Mouse (Mus musculus): ENCODE measurements around the gene Slc43a3. TPM values are rescaled to one million over a fixed set of nuclear protein-coding genes. Genes with fewer than 3 reads are reported as not detected.

Gene Slc43a3
- total RNA-seq, 1 experiment from 2014 or later, result 58.4 TPM

- no peak for ATAC-seq (replicated peaks in 1 of 2; ENCODE audit: insufficient read depth in 1 of 2, low FRiP score in 2 of 2, low TSS enrichment in 1 of 2, low read depth in 1 of 2, poor library complexity in 2 of 2, severe bottlenecking in 2 of 2)
Observed at GRCm38 (mm10) chr2:84933992-84934648, 2.3 kb upstream of the Slc43a3 start.

GRCm38 (mm10) chr2:84934649-84935007, 1.8 kb upstream of the Slc43a3 start:
- no peak for ATAC-seq (replicated peaks in 1 of 2; ENCODE audit: insufficient read depth in 1 of 2, low FRiP score in 2 of 2, low TSS enrichment in 1 of 2, low read depth in 1 of 2, poor library complexity in 2 of 2, severe bottlenecking in 2 of 2)

- ATAC-seq (replicated peaks in 1 of 2; ENCODE audit: insufficient read depth in 1 of 2, low FRiP score in 2 of 2, low TSS enrichment in 1 of 2, low read depth in 1 of 2, poor library complexity in 2 of 2, severe bottlenecking in 2 of 2), result no peak
Observed at GRCm38 (mm10) chr2:84935065-84935464, 1.3 kb upstream of the Slc43a3 start.

DNA sequence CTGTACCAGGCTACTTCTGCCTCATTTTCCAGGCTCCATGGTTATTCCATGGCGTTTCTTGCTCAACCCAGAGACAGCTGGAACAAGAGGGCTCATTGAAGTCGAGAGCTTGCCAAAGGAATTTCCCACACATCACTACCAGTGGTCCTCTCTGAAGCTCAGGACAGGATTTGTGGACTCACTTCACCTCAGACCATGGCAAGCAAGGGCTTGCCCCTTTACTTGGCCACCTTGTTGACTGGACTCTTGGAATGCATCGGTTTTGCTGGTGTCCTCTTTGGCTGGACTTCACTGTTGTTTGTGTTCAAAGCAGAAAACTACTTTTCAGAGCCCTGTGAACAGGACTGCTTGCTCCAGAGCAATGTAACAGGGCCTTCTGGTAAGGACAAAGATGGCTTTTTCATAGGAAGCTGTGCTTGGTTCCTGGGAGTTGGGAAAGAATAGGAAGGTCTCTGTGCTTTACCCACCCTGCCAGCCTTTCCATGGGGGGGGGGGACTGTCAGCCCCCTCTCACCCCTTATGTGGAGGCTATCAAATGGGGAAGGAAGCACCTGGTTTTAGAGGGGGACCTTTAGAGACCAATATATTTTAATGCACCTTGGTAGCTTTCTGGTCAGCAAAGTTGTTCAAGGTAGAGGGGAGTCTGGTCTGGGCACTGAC, 1.2 kb downstream of the Slc43a3 start:
- ATAC-seq (replicated peaks in 1 of 2; ENCODE audit: insufficient read depth in 1 of 2, low FRiP score in 2 of 2, low TSS enrichment in 1 of 2, low read depth in 1 of 2, poor library complexity in 2 of 2, severe bottlenecking in 2 of 2), result no peak

GRCm38 (mm10) chr2:84938249-84938946, 2.0 kb downstream of the Slc43a3 start:
- ATAC-seq (replicated peaks in 1 of 2; ENCODE audit: insufficient read depth in 1 of 2, low FRiP score in 2 of 2, low TSS enrichment in 1 of 2, low read depth in 1 of 2, poor library complexity in 2 of 2, severe bottlenecking in 2 of 2), result peak; percentile 35 to 57

GRCm38 (mm10) chr2:84939306-84939705, 2.9 kb downstream of the Slc43a3 start:
- no peak for ATAC-seq (replicated peaks in 1 of 2; ENCODE audit: insufficient read depth in 1 of 2, low FRiP score in 2 of 2, low TSS enrichment in 1 of 2, low read depth in 1 of 2, poor library complexity in 2 of 2, severe bottlenecking in 2 of 2)

- ATAC-seq (replicated peaks in 1 of 2; ENCODE audit: insufficient read depth in 1 of 2, low FRiP score in 2 of 2, low TSS enrichment in 1 of 2, low read depth in 1 of 2, poor library complexity in 2 of 2, severe bottlenecking in 2 of 2), result no peak
Observed at GRCm38 (mm10) chr2:84939711-84940110, 3.3 kb downstream of the Slc43a3 start.

GRCm38 (mm10) chr2:84941332-84941731, 5.0 kb downstream of the Slc43a3 start:
- ATAC-seq (replicated peaks in 1 of 2; ENCODE audit: insufficient read depth in 1 of 2, low FRiP score in 2 of 2, low TSS enrichment in 1 of 2, low read depth in 1 of 2, poor library complexity in 2 of 2, severe bottlenecking in 2 of 2), result no peak

GRCm38 (mm10) chr2:84941795-84942194, 5.4 kb downstream of the Slc43a3 start:
- no peak for ATAC-seq (replicated peaks in 1 of 2; ENCODE audit: insufficient read depth in 1 of 2, low FRiP score in 2 of 2, low TSS enrichment in 1 of 2, low read depth in 1 of 2, poor library complexity in 2 of 2, severe bottlenecking in 2 of 2)

DNA sequence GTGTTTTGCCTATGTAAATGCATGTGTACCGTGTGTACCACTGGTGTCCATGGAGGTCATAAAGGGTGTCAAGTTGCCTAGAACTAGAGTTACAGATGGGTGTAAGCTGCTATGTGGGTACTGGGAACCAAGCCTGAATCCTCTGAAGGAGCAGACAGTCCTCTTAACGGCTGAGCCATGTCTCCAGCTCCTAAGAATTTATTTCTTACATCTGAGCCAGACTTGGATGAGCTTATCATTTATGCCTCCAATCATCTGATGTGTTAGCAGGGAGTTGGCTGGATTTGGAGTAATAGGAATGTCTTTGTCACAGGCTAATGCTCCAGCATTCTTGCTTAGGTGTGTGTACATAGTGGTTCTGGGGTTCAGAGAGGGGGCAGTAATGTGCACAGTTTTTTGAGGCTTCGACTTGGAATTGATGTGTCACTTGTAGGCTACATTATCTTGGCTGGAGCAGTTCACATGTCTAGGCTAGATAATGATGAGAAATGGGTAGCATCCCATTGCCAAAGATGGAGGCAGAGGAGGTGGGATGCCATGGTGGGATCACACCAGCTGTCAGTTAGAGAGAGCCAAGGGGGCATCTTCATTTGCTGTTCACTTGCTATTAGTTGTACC, 10.9 kb downstream of the Slc43a3 start:
- no peak for ATAC-seq (replicated peaks in 1 of 2; ENCODE audit: insufficient read depth in 1 of 2, low FRiP score in 2 of 2, low TSS enrichment in 1 of 2, low read depth in 1 of 2, poor library complexity in 2 of 2, severe bottlenecking in 2 of 2)

DNA sequence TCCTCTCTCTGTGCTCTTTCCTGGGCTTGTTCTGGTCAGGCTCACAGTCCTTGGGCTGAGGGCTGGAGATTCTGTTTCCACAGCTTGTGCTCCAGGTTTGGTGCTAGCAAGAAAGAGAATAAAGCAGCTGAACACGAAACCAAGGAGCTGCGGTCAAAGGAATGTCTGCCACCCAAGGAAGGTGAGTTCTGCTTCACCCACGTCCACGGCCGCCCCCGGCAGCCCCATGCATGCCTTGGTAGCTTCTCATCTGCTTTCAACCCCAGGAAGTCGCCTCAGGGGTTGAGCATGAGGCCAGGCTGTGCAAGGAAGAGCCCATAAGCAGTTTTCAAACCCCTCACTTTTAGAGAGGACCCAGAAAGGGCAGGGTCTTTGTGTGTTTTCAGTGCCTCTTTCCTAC, 11.9 kb downstream of the Slc43a3 start:
- ATAC-seq (replicated peaks in 1 of 2; ENCODE audit: insufficient read depth in 1 of 2, low FRiP score in 2 of 2, low TSS enrichment in 1 of 2, low read depth in 1 of 2, poor library complexity in 2 of 2, severe bottlenecking in 2 of 2), result no peak

- ATAC-seq (replicated peaks in 1 of 2; ENCODE audit: insufficient read depth in 1 of 2, low FRiP score in 2 of 2, low TSS enrichment in 1 of 2, low read depth in 1 of 2, poor library complexity in 2 of 2, severe bottlenecking in 2 of 2), result no peak
Observed at GRCm38 (mm10) chr2:84948721-84949120, 12.3 kb downstream of the Slc43a3 start.

DNA sequence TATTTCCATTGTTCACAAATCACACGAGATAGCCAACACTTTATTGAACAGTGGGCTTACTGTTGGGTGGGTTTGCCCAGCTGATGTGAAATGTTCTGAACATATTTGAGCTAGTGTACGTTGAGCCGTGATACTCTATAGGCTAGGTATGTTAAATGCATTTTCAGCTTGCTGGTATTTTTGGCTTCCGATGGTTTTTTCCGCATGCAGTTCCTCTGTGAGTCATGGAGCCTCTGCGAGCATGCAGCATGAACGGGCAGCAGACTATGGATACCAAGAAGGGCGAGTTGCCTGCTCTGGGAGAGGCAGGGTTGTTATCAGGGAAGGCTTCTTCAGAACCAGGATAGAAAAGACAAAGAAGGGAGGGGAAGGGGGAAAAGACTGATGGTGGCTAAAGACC, 14.6 kb downstream of the Slc43a3 start:
- ATAC-seq (replicated peaks in 1 of 2; ENCODE audit: insufficient read depth in 1 of 2, low FRiP score in 2 of 2, low TSS enrichment in 1 of 2, low read depth in 1 of 2, poor library complexity in 2 of 2, severe bottlenecking in 2 of 2), result no peak

DNA sequence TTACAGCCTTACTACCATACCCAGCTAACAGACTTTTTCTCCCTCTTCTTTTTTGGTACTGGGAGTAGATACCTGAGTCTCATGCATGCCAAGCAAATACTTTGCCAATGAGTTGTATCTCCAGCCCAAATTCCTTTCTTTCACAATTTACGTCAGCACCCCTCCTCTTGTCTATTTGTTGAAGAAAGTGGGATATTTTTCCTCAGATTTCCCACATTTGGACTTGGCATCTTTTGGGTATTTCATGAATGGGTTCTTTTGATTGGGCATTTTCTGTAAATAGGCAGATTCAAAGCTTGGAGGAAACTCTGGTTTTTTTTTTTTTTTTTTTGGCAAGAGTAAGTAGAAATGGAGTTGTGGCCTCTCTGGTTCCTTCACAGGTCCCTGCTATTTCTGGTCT, 15.9 kb downstream of the Slc43a3 start:
- no peak for ATAC-seq (replicated peaks in 1 of 2; ENCODE audit: insufficient read depth in 1 of 2, low FRiP score in 2 of 2, low TSS enrichment in 1 of 2, low read depth in 1 of 2, poor library complexity in 2 of 2, severe bottlenecking in 2 of 2)

- no peak for ATAC-seq (replicated peaks in 1 of 2; ENCODE audit: insufficient read depth in 1 of 2, low FRiP score in 2 of 2, low TSS enrichment in 1 of 2, low read depth in 1 of 2, poor library complexity in 2 of 2, severe bottlenecking in 2 of 2)
Observed at GRCm38 (mm10) chr2:84952693-84953092, 16.3 kb downstream of the Slc43a3 start.

DNA sequence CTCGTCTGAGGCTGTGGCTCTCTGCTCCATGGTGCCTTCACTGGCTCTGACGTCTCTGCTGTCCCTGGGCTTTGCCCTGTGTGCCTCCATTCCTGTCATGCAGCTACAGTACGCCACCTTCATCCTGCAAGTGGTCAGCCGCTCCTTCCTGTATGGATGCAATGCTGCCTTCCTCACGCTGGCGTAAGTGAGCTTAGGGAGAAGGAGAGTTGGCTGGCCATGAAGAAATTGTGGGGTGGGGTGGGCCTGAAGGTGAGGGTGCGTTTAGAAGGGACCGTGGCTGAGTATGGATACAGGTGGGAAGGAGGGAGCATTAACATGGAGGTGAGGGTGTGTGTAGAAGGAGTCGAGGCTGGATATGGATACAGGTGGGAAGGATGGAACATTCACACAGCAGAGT, 19.1 kb downstream of the Slc43a3 start:
- no peak for ATAC-seq (replicated peaks in 1 of 2; ENCODE audit: insufficient read depth in 1 of 2, low FRiP score in 2 of 2, low TSS enrichment in 1 of 2, low read depth in 1 of 2, poor library complexity in 2 of 2, severe bottlenecking in 2 of 2)

DNA sequence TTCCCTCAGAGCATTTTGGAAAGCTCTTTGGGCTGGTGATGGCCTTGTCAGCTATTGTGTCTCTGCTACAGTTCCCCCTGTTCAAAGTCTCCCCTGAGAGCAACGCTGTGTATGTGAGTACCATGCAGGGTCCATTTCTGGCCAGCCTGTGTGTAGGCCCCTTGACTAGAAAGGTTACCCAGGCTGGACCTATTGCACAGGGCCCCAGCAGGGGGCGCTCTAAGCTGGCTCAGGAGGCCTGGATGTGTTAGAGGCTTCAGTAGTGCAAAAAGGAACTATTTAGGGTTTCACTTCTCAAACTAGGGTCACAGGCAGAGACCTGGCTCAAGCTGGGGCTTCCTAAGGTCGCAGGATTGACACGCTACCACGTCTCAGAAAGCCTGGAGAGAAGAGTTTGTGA, 19.9 kb downstream of the Slc43a3 start:
- ATAC-seq (replicated peaks in 1 of 2; ENCODE audit: insufficient read depth in 1 of 2, low FRiP score in 2 of 2, low TSS enrichment in 1 of 2, low read depth in 1 of 2, poor library complexity in 2 of 2, severe bottlenecking in 2 of 2), result peak; percentile 89 to 92

DNA sequence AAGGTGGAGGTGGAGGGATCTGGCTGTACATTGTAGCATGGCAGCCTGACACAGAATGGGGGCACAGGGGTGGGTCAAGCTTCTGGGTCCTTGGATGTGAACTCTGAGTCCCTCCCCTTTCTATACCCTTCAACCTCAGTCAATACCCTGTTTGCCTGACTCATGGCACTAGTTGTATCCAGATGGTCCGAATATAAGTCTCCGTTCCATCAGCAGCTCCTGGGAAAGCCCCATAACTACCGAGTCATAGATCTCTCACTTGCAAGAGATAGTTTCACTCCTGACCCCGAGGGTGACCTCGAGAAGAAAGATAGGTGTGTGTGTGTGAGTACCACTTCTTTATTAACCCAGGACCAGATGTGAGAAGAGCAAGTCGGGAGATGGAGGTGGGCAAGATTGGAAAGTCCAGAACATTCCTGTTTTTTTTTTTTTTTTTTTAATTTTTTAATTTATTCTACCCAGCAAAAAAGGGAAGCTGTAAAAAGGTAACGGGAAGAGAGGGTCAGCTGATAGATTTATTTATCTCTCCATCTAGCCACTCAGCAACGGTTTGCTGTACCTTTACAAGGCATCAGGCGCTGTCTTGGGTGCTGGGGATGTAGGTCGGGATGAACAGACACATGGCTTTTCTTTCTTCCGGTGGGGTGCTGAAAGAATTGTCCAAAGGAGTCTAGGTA, 22.3 kb downstream of the Slc43a3 start:
- ATAC-seq (replicated peaks in 1 of 2; ENCODE audit: insufficient read depth in 1 of 2, low FRiP score in 2 of 2, low TSS enrichment in 1 of 2, low read depth in 1 of 2, poor library complexity in 2 of 2, severe bottlenecking in 2 of 2), result no peak

Measured in hematopoietic stem cell, adult 5-6 weeks (primary cell).